Mouse (Mus musculus) forebrain, embryonic 10.5 days (tissue): ENCODE results near the gene Usp42. TPM values are rescaled to one million over a fixed set of nuclear protein-coding genes. Genes with fewer than 3 reads are reported as not detected.

ENCODE experiments used
- DNase-seq: peaks from one replicate; pipeline ENCODE4 v3.0.0-alpha.2; 2017; ENCODE audit warnings: low spot score; ENCODE audit errors: extremely low spot score
- H3K27ac ChIP-seq: fragments of 300-500 bp; sonication (generic); 2 replicates; pipeline ENCODE4 v1.5.1; 2016; ENCODE audit warnings: mild to moderate bottlenecking
- H3K27me3 ChIP-seq: fragments of 300-500 bp; sonication (generic); 2 replicates; pipeline ENCODE4 v1.6.1; 2016; ENCODE audit warnings: mild to moderate bottlenecking; ENCODE audit not compliant: poor library complexity, severe bottlenecking
- H3K36me3 ChIP-seq: fragments of 300-500 bp; sonication (generic); replicated peaks from 2 replicates; pipeline ENCODE4 v1.6.1; 2016; ENCODE audit warnings: mild to moderate bottlenecking, moderate library complexity
- H3K4me1 ChIP-seq: fragments of 300-500 bp; sonication (generic); 2 replicates; pipeline ENCODE4 v1.6.1; 2016
- H3K4me3 ChIP-seq: fragments of 300-500 bp; sonication (generic); 2 replicates; pipeline ENCODE4 v1.5.1; 2016; ENCODE audit warnings: mild to moderate bottlenecking, moderate library complexity
- H3K9me3 ChIP-seq: fragments of 300-500 bp; sonication (generic); 2 replicates; pipeline ENCODE4 v1.6.1; 2016; ENCODE audit warnings: mild to moderate bottlenecking, moderate library complexity
- whole genome bisulfite sequencing: fragments of 180-500 bp; shearing (Covaris S2); methylation state at CpG from one replicate; pipeline ENCODE4 v1.1.7; 2016; 5-methylcytosine and 5-hydroxymethylcytosine counted together
- polyA plus RNA-seq: library from polyadenylated mRNA; unstranded; fragments of >200 nt; fragmentation: Nextera tagmentation; extraction: Ambion mirVana; gene quantifications from 2 replicates; pipeline ENCODE4 v1.2.1, GENCODE M21; 2016

Gene Usp42
- polyA plus RNA-seq, 1 experiment from 2014 or later: 29.1 TPM

- no peak overlapping the region for H3K4me3 ChIP-seq
- no peaks in the 10 kb centered on the region for H3K9me3 ChIP-seq
- WGBS: 82% methylated on average over 9 of the region's 9 CpGs
- H3K36me3 ChIP-seq: peaks cover 70% of the 10 kb centered on the region
- 0 out of 2 replicates have a peak overlapping the region, but pooled peaks have one; percentile 16 for H3K27ac ChIP-seq
- no peaks in the 10 kb centered on the region for H3K27me3 ChIP-seq
- no peaks in the 10 kb centered on the region for H3K4me1 ChIP-seq
- DNase-seq: no peak
Measured at GRCm38 (mm10) chr5:143706030-143706821, 25.9 kb downstream of the Usp42 start.

- H3K4me3 ChIP-seq: no peak overlapping the region
- peaks cover 64% of the 10 kb centered on the region for H3K36me3 ChIP-seq
- 0 out of 2 replicates have a peak overlapping the region, but pooled peaks have one; percentile 16 for H3K27ac ChIP-seq
- H3K9me3 ChIP-seq: no peaks in the 10 kb centered on the region
- WGBS: 79% methylated on average over 1 of the region's 1 CpGs
- no peak for DNase-seq
- no peaks in the 10 kb centered on the region for H3K4me1 ChIP-seq
- H3K27me3 ChIP-seq: no peaks in the 10 kb centered on the region
Measured at GRCm38 (mm10) chr5:143705659-143705982, 26.5 kb downstream of the Usp42 start.

DNA sequence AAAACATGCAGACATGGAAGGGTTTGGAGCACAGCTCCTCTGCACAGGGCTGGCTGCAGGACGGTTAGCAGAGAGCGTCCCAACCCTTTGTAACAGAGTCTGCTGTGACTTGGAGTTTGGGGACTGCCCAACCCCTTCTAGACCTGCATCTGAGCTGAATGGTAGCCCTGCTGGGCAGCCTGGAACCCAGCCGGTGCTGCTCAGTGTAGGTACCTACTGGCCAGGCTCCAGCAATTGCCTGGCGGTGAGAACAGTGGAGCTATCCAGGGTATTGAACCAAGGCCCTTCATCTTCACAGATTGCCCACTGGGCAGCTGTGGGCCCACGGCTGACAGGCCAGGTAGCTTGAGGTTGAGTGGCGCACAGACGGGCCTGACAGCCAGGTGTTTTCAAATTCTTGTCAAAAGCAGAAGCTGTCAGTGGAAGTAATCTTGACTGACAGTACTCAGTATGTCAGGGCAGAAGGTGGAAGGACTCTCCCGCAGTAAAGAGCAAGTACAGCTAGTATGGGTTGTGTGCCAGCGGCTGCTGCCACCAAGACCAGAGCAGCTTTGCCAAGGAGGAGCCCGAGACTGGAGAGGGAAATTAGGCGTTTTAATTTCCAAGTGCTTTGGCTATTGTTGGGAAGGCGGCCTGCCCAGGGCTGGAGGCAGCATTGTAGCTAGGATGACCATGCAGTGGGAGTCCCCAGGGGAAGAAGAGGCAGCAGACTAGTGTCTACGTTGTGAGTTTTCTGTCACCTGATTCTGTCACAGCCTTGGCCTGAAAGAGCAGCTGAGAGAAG lies 27.0 kb downstream of the Usp42 start:
- WGBS: 81% methylated on average over 13 of the region's 13 CpGs
- Histone ChIP-seq H3K9me3 (no peaks in the 10 kb centered on the region), H3K4me1 (no peaks in the 10 kb centered on the region), H3K36me3 (peaks cover 58% of the 10 kb centered on the region), H3K27me3 (no peaks in the 10 kb centered on the region), H3K27ac (no peak overlapping the region), H3K4me3 (no peak overlapping the region)
- DNase-seq: no peak

- Histone ChIP-seq H3K27ac (no peak overlapping the region), H3K36me3 (peaks cover 40% of the 10 kb centered on the region), H3K9me3 (no peaks in the 10 kb centered on the region), H3K4me3 (no peak overlapping the region), H3K4me1 (no peaks in the 10 kb centered on the region), H3K27me3 (no peaks in the 10 kb centered on the region)
- WGBS: 93% methylated on average over 10 of the region's 10 CpGs
- no peak for DNase-seq
Measured at GRCm38 (mm10) chr5:143701074-143701473, 31.0 kb downstream of the Usp42 start.

DNA sequence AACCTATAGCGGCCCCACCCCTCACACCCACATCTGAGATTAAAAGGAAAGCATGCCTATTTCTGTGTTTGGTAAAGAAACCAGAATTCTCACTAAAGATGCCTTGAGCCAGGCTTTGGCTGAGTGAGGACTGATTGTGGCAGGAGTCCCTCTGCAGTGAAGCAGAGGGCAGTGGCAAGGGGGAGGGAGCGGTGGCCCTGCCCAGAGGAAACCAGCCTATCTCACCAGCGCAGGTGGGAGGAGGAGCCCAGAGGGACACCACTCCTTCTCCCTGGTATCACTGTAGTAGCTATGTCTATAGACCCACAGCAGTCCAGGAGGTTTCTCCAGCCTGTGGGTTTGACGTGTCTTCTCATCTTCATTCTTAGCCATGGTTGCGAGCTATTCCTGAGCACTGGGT lies 31.8 kb downstream of the Usp42 start:
- 87% methylated on average over 5 of the region's 5 CpGs for WGBS
- H3K4me1 ChIP-seq: no peaks in the 10 kb centered on the region
- no peaks in the 10 kb centered on the region for H3K9me3 ChIP-seq
- DNase-seq: no peak
- peaks cover 38% of the 10 kb centered on the region for H3K36me3 ChIP-seq
- H3K4me3 ChIP-seq: no peak overlapping the region
- no peak overlapping the region for H3K27ac ChIP-seq
- H3K27me3 ChIP-seq: no peaks in the 10 kb centered on the region

DNA sequence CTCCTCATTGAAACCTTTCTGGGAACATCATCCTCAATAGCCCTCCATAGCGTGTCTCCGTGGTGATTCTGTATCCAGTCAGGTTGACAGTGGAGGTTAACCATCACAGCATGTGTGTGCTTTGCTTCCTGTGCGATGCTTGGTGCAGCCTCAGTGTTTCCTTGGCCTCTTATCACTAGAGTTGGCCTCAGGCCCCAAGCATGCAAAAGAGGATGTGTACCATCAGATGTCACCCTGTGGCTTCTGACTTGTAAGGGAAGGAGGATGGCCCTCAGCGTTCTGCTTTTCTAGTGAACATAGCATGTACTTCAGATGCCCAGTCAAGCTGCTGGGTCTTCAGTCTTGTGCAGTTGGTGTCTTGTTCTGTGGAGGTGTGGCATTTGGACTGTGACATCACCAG lies 33.6 kb downstream of the Usp42 start:
- Histone ChIP-seq H3K27me3 (no peaks in the 10 kb centered on the region), H3K4me1 (no peaks in the 10 kb centered on the region), H3K9me3 (no peaks in the 10 kb centered on the region), H3K36me3 (peaks cover 48% of the 10 kb centered on the region), H3K4me3 (no peak overlapping the region), H3K27ac (no peak overlapping the region)
- DNase-seq: no peak
- WGBS: 93% methylated on average over 4 of the region's 4 CpGs

- Histone ChIP-seq H3K4me1 (no peaks in the 10 kb centered on the region), H3K9me3 (no peaks in the 10 kb centered on the region), H3K27ac (no peak overlapping the region), H3K27me3 (no peaks in the 10 kb centered on the region), H3K36me3 (peaks cover 30% of the 10 kb centered on the region), H3K4me3 (no peak overlapping the region)
- WGBS: 82% methylated on average over 3 of the region's 3 CpGs
- no peak for DNase-seq
Measured at GRCm38 (mm10) chr5:143696323-143696722, 35.8 kb downstream of the Usp42 start.

DNA sequence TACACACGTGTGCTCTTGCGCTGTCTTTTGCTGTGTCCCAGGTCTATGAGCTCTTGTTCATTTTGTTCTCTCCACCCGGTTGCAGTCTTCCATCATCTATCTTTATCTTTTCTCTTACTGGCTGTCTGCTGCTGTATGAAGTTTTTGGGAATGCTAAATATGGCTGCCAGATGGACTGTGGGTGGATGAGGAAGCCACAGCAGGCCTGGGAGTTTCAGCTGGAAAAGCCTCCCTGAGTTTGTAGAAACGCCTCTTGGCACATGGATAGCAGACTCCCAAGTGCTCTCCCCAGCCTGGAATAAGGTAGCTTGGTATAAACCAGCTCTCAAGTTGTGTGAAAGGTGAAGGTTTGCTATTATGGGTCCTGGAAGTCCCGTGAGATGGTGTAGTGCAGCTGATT lies 41.2 kb downstream of the Usp42 start:
- no peak overlapping the region for H3K27ac ChIP-seq
- WGBS: 95% methylated on average over 5 of the region's 5 CpGs
- H3K36me3 ChIP-seq: peaks cover 37% of the 10 kb centered on the region
- DNase-seq: no peak
- no peak overlapping the region for H3K4me3 ChIP-seq
- no peaks in the 10 kb centered on the region for H3K27me3 ChIP-seq
- no peaks in the 10 kb centered on the region for H3K9me3 ChIP-seq
- no peaks in the 10 kb centered on the region for H3K4me1 ChIP-seq

DNA sequence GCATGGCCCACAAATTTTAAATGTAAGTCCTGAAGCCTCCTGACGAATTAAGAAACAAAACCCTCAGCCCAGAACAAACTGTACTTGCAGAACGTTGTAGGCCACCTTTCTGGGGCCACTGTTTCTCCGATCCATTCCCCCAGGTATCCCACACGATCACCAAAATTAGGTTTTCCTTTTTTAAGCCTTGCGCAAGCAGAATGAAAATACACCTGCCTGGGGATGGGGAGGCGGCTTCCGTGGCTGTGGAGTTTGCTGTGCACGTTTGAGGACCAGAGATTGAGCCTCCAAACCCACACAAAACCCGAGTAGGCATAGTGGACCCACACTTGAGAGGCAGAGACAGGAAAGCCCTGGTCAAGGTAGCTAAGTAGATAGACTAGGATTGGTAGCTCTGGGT lies 41.7 kb downstream of the Usp42 start:
- WGBS: 88% methylated on average over 9 of the region's 9 CpGs
- H3K9me3 ChIP-seq: no peaks in the 10 kb centered on the region
- no peak for DNase-seq
- no peaks in the 10 kb centered on the region for H3K4me1 ChIP-seq
- peaks cover 37% of the 10 kb centered on the region for H3K36me3 ChIP-seq
- no peak overlapping the region for H3K4me3 ChIP-seq
- no peak overlapping the region for H3K27ac ChIP-seq
- no peaks in the 10 kb centered on the region for H3K27me3 ChIP-seq

GRCm38 (mm10) chr5:143687589-143687988 lies 44.5 kb downstream of the Usp42 start:
- peaks cover 8% of the 10 kb centered on the region for H3K4me1 ChIP-seq
- H3K4me3 ChIP-seq: no peak overlapping the region
- peaks cover 23% of the 10 kb centered on the region for H3K36me3 ChIP-seq
- 98% methylated on average over 3 of the region's 3 CpGs for WGBS
- no peaks in the 10 kb centered on the region for H3K27me3 ChIP-seq
- H3K9me3 ChIP-seq: no peaks in the 10 kb centered on the region
- no peak overlapping the region for H3K27ac ChIP-seq
- no peak for DNase-seq

DNA sequence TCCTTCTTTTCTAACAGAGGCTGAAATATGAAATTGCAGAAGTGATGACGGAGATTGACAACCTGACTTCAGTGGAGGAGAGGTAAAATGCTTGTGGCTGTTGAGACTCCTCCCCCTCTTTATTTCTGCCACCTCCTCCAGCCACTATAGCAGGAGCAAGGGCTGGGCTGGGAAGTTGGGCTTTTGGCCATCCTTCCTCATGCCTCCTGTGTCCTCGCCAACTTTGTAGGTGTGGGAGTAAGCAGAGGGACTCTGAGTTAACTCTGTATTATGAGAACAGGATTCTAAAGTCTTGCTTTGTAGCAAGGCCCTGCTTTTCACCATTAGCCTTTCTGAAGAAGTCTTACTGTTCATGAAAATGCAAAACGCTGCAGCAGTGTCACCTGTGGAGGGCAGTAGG lies 45.6 kb downstream of the Usp42 start:
- peaks cover 8% of the 10 kb centered on the region for H3K4me1 ChIP-seq
- H3K27ac ChIP-seq: no peak overlapping the region
- no peaks in the 10 kb centered on the region for H3K9me3 ChIP-seq
- peaks cover 23% of the 10 kb centered on the region for H3K36me3 ChIP-seq
- DNase-seq: no peak
- no peaks in the 10 kb centered on the region for H3K27me3 ChIP-seq
- 92% methylated on average over 3 of the region's 3 CpGs for WGBS
- H3K4me3 ChIP-seq: no peak overlapping the region

GRCm38 (mm10) chr5:143684911-143685390 lies 47.1 kb downstream of the Usp42 start:
- 87% methylated on average over 8 of the region's 8 CpGs for WGBS
- Histone ChIP-seq H3K4me3 (no peak overlapping the region), H3K36me3 (peaks cover 23% of the 10 kb centered on the region), H3K9me3 (no peaks in the 10 kb centered on the region), H3K27ac (no peak overlapping the region), H3K4me1 (peaks cover 8% of the 10 kb centered on the region), H3K27me3 (no peaks in the 10 kb centered on the region)
- DNase-seq: no peak

GRCm38 (mm10) chr5:143683696-143684095 lies 48.4 kb downstream of the Usp42 start:
- H3K27ac ChIP-seq: no peak overlapping the region
- WGBS: 88% methylated on average over 6 of the region's 6 CpGs

More at GRCm38 (mm10) chr5:143683696-143684095, 48.4 kb downstream of the Usp42 start:
- DNase-seq: no peak
- Histone ChIP-seq H3K27me3 (no peaks in the 10 kb centered on the region), H3K36me3 (peaks cover 23% of the 10 kb centered on the region), H3K9me3 (no peaks in the 10 kb centered on the region), H3K4me3 (no peak overlapping the region), H3K4me1 (peaks cover 13% of the 10 kb centered on the region)
